In the genomic region with DNA sequence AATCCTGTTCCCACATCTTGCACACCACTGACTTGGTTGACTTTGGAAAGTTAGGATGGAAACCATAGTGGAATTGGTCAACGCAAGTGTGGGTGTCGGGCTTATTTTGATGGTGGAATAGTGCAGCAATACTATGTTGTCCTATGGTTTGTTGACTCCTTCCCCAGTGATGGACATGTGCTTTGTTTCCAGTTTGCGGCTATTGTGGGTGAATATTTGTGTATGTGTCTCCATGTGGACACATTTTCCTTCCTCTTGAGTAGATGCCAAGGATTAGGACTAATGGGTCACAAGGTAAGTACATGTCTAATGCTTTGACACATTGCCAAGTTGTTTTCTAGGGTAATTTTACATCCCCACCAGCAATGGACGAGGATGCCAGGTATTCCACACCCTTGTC, we compare ENCODE assay signal across 12 mouse cellular contexts.
DNase-seq lines count a peak whose midpoint lies in the region; ATAC-seq and TF ChIP-seq lines count a peak whose summit lies in the region.
"Had no signal": no experiment of that assay in that cellular context is flagged by ENCODE, and none has a peak within 500 bp of the region (broad histone marks: within the 10 kb centered on the region; RNA-seq: fewer than 3 reads in every experiment).

No protein-coding gene starts in this region.

- no peak overlapping the region for H3K4me2 ChIP-seq in kidney, embryonic 16.5 days (replicated peaks; ENCODE audit: low read depth, low read length)
- H3K4me2 ChIP-seq in liver, embryonic 16.5 days (ENCODE audit: low read depth, low read length), result peak overlapping the region; percentile 26; the same call in 1 of the 2 replicates
- H3K4me2 ChIP-seq in midbrain, embryonic 13.5 days (replicated peaks), result no peak overlapping the region
- H3K4me2 ChIP-seq: heart, embryonic 15.5 days; hindbrain, embryonic 15.5 days; neural tube, embryonic 15.5 days had no signal

- no peak for DNase-seq in kidney, postnatal 4 days
- DNase-seq in gonadal fat pad, adult 2 months (ENCODE audit: low read depth), result peak; percentile 94
- DNase-seq in retina, postnatal 1 day, result no peak

- no peak for ATAC-seq in kidney, embryonic 16.5 days (ENCODE audit: low FRiP score, low TSS enrichment)
- no peak for ATAC-seq in liver, embryonic 16.5 days (ENCODE audit: low read depth)
- ATAC-seq in midbrain, embryonic 13.5 days, result no peak
- no peak for ATAC-seq in megakaryocyte progenitor cell, adult 5-6 weeks (replicated peaks; ENCODE audit: poor library complexity)
- ATAC-seq: CD4-positive, CD25-positive, alpha-beta regulatory T cell, adult 4 months had no signal

- no peak overlapping the region for H3K9ac ChIP-seq in kidney, embryonic 16.5 days (replicated peaks; ENCODE audit: low read length)
- no peak overlapping the region for H3K9ac ChIP-seq in liver, embryonic 16.5 days (ENCODE audit: low read depth, low read length)
- H3K9ac ChIP-seq in midbrain, embryonic 13.5 days (replicated peaks), result no peak overlapping the region
- H3K9ac ChIP-seq: heart, embryonic 15.5 days; hindbrain, embryonic 15.5 days; neural tube, embryonic 15.5 days had no signal

- 87% methylated on average over 4 of the region's 4 CpGs for whole genome bisulfite sequencing in kidney, embryonic 16.5 days
- 69% methylated on average over 4 of the region's 4 CpGs for WGBS in liver, embryonic 16.5 days (ENCODE audit: insufficient replicate concordance)
- 83% methylated on average over 4 of the region's 4 CpGs for WGBS in midbrain, embryonic 13.5 days

- no peak for TF ChIP-seq CTCF in bone marrow macrophage, adult 2 months (IDR thresholded peaks at IDR 0.05; ENCODE audit: low read depth, low read length)

- H3K36me3 ChIP-seq in kidney, embryonic 16.5 days (ENCODE audit: insufficient read depth, low read length), result no peaks in the 10 kb centered on the region
- H3K36me3 ChIP-seq in liver, embryonic 16.5 days (ENCODE audit: control insufficient read depth, insufficient read depth), result no peaks in the 10 kb centered on the region
- no peaks in the 10 kb centered on the region for H3K36me3 ChIP-seq in midbrain, embryonic 13.5 days
- H3K36me3 ChIP-seq: heart, embryonic 15.5 days; hindbrain, embryonic 15.5 days; neural tube, embryonic 15.5 days had no signal

- H3K9me3 ChIP-seq in kidney, embryonic 16.5 days (ENCODE audit: low read length), result no peaks in the 10 kb centered on the region
- no peaks in the 10 kb centered on the region for H3K9me3 ChIP-seq in liver, embryonic 16.5 days (replicated peaks; ENCODE audit: control insufficient read depth, low read length)
- no peaks in the 10 kb centered on the region for H3K9me3 ChIP-seq in midbrain, embryonic 13.5 days
- H3K9me3 ChIP-seq: heart, embryonic 15.5 days; hindbrain, embryonic 15.5 days; neural tube, embryonic 15.5 days had no signal

- no peaks in the 10 kb centered on the region for H3K27me3 ChIP-seq in kidney, embryonic 16.5 days (ENCODE audit: insufficient read depth, low read length)
- no peaks in the 10 kb centered on the region for H3K27me3 ChIP-seq in liver, embryonic 16.5 days (ENCODE audit: control insufficient read depth, insufficient read depth, low read depth, low read length)
- no peaks in the 10 kb centered on the region for H3K27me3 ChIP-seq in midbrain, embryonic 13.5 days
- H3K27me3 ChIP-seq: heart, embryonic 15.5 days; hindbrain, embryonic 15.5 days; neural tube, embryonic 15.5 days had no signal

- H3K27ac ChIP-seq in kidney, embryonic 16.5 days (ENCODE audit: low read length), result peak overlapping the region; percentile 79
- H3K27ac ChIP-seq in bone marrow macrophage, adult 2 months (ENCODE audit: insufficient read depth, low read depth, low read length), result peak overlapping the region; percentile 48
- peak overlapping the region; percentile 75 for H3K27ac ChIP-seq in liver, embryonic 16.5 days (ENCODE audit: low read length)
- no peak overlapping the region for H3K27ac ChIP-seq in midbrain, embryonic 13.5 days
- H3K27ac ChIP-seq: heart, embryonic 15.5 days; hindbrain, embryonic 15.5 days; neural tube, embryonic 15.5 days had no signal

- H3K4me1 ChIP-seq in kidney, embryonic 16.5 days (ENCODE audit: insufficient read depth, low read length), result peaks cover 19% of the 10 kb centered on the region
- H3K4me1 ChIP-seq in bone marrow macrophage, adult 2 months (ENCODE audit: control insufficient read depth, insufficient read depth, low read length), result peaks cover 29% of the 10 kb centered on the region
- H3K4me1 ChIP-seq in liver, embryonic 16.5 days (ENCODE audit: control insufficient read depth, low read depth, low read length), result peaks cover 5% of the 10 kb centered on the region
- H3K4me1 ChIP-seq in midbrain, embryonic 13.5 days (replicated peaks), result no peaks in the 10 kb centered on the region
- H3K4me1 ChIP-seq: hindbrain, embryonic 15.5 days; neural tube, embryonic 15.5 days had no signal

- H3K4me3 ChIP-seq in kidney, embryonic 16.5 days (ENCODE audit: low read length), result no peak overlapping the region
- no peak overlapping the region for H3K4me3 ChIP-seq in bone marrow macrophage, adult 2 months (ENCODE audit: insufficient read depth, low read length)
- no peak overlapping the region for H3K4me3 ChIP-seq in liver, embryonic 16.5 days (ENCODE audit: low read depth, low read length)
- H3K4me3 ChIP-seq in midbrain, embryonic 13.5 days (replicated peaks), result no peak overlapping the region
- H3K4me3 ChIP-seq: heart, embryonic 15.5 days; hindbrain, embryonic 15.5 days; neural tube, embryonic 15.5 days had no signal

- TF ChIP-seq POLR2A in bone marrow macrophage, adult 2 months (IDR thresholded peaks at IDR 0.05; ENCODE audit: borderline replicate concordance, low read depth, low read length), result no peak
